Mouse (Mus musculus): ENCODE data around the gene Lbx2.

Lbx2 gene

DNA sequence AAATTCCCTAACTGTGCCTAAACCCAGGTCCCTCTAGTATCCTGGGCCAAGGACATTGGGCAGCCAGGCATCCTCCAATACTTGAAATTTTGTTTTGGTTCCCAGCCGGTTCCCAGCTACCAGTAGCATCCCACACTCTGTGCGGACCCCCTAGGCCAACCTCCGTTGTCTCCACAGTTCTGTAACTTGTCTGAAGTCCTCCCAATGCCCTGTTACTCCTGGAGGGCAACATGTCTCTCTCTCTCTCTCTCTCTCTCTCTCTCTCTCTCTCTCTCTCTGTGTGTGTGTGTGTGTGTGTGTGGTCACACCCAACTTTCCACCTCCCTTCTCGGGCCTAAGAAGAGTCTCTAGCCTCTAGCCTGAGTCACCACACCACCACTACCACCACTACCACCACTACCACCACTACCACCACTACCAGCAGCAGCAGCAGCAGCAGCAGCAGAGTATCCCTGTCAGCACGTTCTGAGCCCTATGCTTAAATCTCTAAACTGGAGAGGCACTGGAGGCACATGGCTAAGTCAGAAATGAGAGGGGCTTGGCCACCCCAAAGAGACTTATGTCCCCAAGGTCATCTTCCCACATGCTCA is 50.2 kb downstream of the Lbx2 start:
- no peak for DNase-seq

DNA sequence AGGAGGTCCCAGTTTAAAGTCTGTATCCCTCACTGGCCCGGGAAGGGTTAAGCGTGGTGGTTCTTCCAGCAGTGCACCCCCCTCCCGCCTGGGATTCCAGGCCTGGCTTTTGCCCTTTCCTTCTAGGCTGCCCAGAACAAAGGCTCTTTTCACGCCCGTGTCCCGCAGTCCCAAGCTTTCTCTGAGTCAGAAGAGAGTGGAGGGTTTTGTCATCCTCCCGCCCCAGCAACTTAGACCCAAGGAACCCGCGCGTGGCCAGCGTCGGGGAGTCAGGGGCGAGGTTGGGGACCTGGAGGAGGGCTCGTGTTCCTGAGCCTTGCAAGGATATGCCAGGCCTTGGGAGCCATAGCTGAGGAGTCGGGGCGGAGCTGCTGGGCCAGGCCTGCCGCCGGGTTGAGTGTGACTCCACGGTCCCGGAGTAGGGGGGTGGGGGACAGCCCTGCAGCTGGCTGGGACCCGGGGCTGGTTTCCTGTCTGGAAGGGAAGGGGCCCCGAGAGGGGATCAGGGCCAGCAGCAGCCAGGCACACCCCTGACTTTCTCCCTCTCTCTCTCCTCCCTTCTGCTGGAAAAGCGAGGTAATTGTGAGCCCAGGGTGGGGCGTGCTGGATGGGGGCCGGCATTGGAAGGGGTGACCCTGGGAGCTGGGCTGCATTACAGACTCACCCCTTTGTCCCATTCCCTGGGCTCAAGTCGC is 50.9 kb downstream of the Lbx2 start:
- DNase-seq: peak; percentile 85

DNA sequence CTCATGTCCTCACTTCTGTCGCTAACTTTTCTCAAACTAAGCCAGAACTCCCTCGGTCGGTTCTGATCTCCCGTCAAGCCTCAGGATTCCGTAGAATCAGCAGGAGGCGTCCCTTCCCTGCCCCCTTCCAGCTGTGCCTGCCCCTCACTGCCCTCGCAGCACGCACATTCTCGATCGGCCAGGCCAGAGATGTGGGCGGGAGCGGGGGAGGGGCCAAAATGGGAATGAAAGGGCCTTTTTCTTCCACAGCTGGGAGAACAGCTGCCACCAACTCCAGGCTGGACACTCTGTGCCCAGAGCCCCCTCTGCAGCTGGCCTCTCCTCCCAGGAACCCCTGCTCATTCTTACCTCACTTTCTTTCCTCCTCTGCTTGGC is 51.4 kb downstream of the Lbx2 start:
- DNase-seq: peak; percentile 45
